Mouse (Mus musculus) limb, embryonic 11.5 days (tissue): ENCODE measurements around the gene Ugt1a8. TPM values are rescaled to one million over a fixed set of nuclear protein-coding genes. Genes with fewer than 3 reads are reported as not detected.
A peak's percentile ranks its signal among the peaks of the same experiment; 100 is the strongest.

Experiments used
- ATAC-seq: fragments of 200-750 bp; cut with Nextera tagmentation; 2 replicates; pipeline ENCODE4 v1.8.0; 2017; ENCODE audit warnings: low read depth; ENCODE audit not compliant: insufficient number of reproducible peaks, low FRiP score, low TSS enrichment
- DNase-seq: peaks from one replicate; pipeline ENCODE4 v3.0.0-alpha.2; 2015; ENCODE audit warnings: low spot score
- H3K27ac ChIP-seq: fragments of 300-500 bp; sonication (generic); replicated peaks from 2 replicates; pipeline ENCODE4 v1.5.1; 2014; ENCODE audit warnings: low read depth, mild to moderate bottlenecking, low read length
- H3K27me3 ChIP-seq: fragments of 300-500 bp; sonication (generic); 2 replicates; pipeline ENCODE4 v1.6.1; 2014; ENCODE audit warnings: mild to moderate bottlenecking, low read length, mixed read lengths; ENCODE audit not compliant: control insufficient read depth, insufficient read depth
- H3K36me3 ChIP-seq: fragments of 300-500 bp; sonication (generic); 2 replicates; pipeline ENCODE4 v1.6.1; 2014; ENCODE audit warnings: mild to moderate bottlenecking, low read length, moderate library complexity, mixed read lengths; ENCODE audit not compliant: control insufficient read depth, insufficient read depth
- H3K4me1 ChIP-seq: fragments of 300-500 bp; sonication (generic); 2 replicates; pipeline ENCODE4 v1.6.1; 2014; ENCODE audit warnings: low read length, mixed read lengths; ENCODE audit not compliant: control insufficient read depth, insufficient read depth
- H3K4me2 ChIP-seq: fragments of 300-500 bp; sonication (generic); 2 replicates; pipeline ENCODE4 v1.6.1; 2014; ENCODE audit warnings: low read depth, mild to moderate bottlenecking, moderate library complexity; ENCODE audit not compliant: severe bottlenecking
- H3K4me3 ChIP-seq: fragments of 300-500 bp; sonication (generic); 2 replicates; pipeline ENCODE4 v1.5.1; 2014; ENCODE audit warnings: low read depth, low read length
- H3K9ac ChIP-seq: fragments of 300-500 bp; sonication (generic); 2 replicates; pipeline ENCODE4 v1.6.1; 2014; ENCODE audit warnings: mild to moderate bottlenecking, low read length
- H3K9me3 ChIP-seq: fragments of 300-500 bp; sonication (generic); 2 replicates; pipeline ENCODE4 v1.6.1; 2016; ENCODE audit warnings: low read length; ENCODE audit not compliant: control insufficient read depth
- WGBS: fragments of 180-500 bp; shearing (Covaris S2); extraction: QIAGEN DNeasy Blood & Tissue Kit; methylation state at CpG from one replicate; pipeline ENCODE4 v1.1.7; 2014; 5-methylcytosine and 5-hydroxymethylcytosine counted together
- polyA plus RNA-seq: library from polyadenylated mRNA; unstranded; fragments of >200 nt; fragmentation: Nextera tagmentation; extraction: Ambion mirVana; gene quantifications from 2 replicates; pipeline ENCODE4 v1.2.1, GENCODE M21; 2014

The Ugt1a8 gene
- polyA plus RNA-seq, 1 experiment from 2014 or later: not detected

- ATAC-seq: peak; percentile 4; the same call in 1 of the 2 replicates
- Histone ChIP-seq H3K9ac (no peak overlapping the region), H3K9me3 (peaks cover 57% of the 10 kb centered on the region), H3K27ac (no peak overlapping the region), H3K4me1 (no peaks in the 10 kb centered on the region), H3K27me3 (no peaks in the 10 kb centered on the region), H3K4me2 (no peak overlapping the region), H3K36me3 (peaks cover 58% of the 10 kb centered on the region), H3K4me3 (no peak overlapping the region)
- WGBS: 86% methylated on average over 7 of the region's 7 CpGs
- no peak for DNase-seq
Observed at GRCm38 (mm10) chr1:88261706-88262105, 174.1 kb downstream of the Ugt1a8 start.

- Histone ChIP-seq H3K4me3 (no peak overlapping the region), H3K36me3 (peaks cover 64% of the 10 kb centered on the region), H3K9me3 (peaks cover 53% of the 10 kb centered on the region), H3K4me1 (no peaks in the 10 kb centered on the region), H3K9ac (no peak overlapping the region), H3K27me3 (no peaks in the 10 kb centered on the region), H3K27ac (no peak overlapping the region), H3K4me2 (no peak overlapping the region)
- no peak for DNase-seq
- no peak for ATAC-seq
- WGBS: 88% methylated on average over 4 of the region's 4 CpGs
Observed at GRCm38 (mm10) chr1:88262255-88262654, 174.6 kb downstream of the Ugt1a8 start.

GRCm38 (mm10) chr1:88262961-88263360 is 175.3 kb downstream of the Ugt1a8 start:
- DNase-seq (no peak), ATAC-seq (no peak)
- no peak overlapping the region for H3K9ac ChIP-seq
- H3K9me3 ChIP-seq: peaks cover 48% of the 10 kb centered on the region
- H3K27me3 ChIP-seq: no peaks in the 10 kb centered on the region
- H3K27ac ChIP-seq: no peak overlapping the region
- H3K4me1 ChIP-seq: no peaks in the 10 kb centered on the region
- H3K4me3 ChIP-seq: no peak overlapping the region
- no peak overlapping the region for H3K4me2 ChIP-seq
- H3K36me3 ChIP-seq: peaks cover 71% of the 10 kb centered on the region
- WGBS: 77% methylated on average over 6 of the region's 6 CpGs

GRCm38 (mm10) chr1:88263778-88264177 is 176.2 kb downstream of the Ugt1a8 start:
- WGBS: 92% methylated on average over 5 of the region's 5 CpGs
- ATAC-seq (no peak), DNase-seq (no peak)
- no peak overlapping the region for H3K4me2 ChIP-seq
- H3K4me3 ChIP-seq: no peak overlapping the region
- H3K9ac ChIP-seq: no peak overlapping the region
- H3K9me3 ChIP-seq: peaks cover 44% of the 10 kb centered on the region
- H3K36me3 ChIP-seq: peaks cover 79% of the 10 kb centered on the region
- H3K4me1 ChIP-seq: no peaks in the 10 kb centered on the region
- H3K27ac ChIP-seq: no peak overlapping the region
- no peaks in the 10 kb centered on the region for H3K27me3 ChIP-seq

GRCm38 (mm10) chr1:88264237-88264868 is 176.7 kb downstream of the Ugt1a8 start:
- Histone ChIP-seq H3K4me1 (no peaks in the 10 kb centered on the region), H3K4me3 (no peak overlapping the region), H3K9me3 (peaks cover 44% of the 10 kb centered on the region), H3K4me2 (no peak overlapping the region), H3K27ac (no peak overlapping the region), H3K9ac (no peak overlapping the region), H3K36me3 (peaks cover 85% of the 10 kb centered on the region), H3K27me3 (no peaks in the 10 kb centered on the region)
- WGBS: 88% methylated on average over 7 of the region's 7 CpGs
- DNase-seq (no peak), ATAC-seq (no peak)

DNA sequence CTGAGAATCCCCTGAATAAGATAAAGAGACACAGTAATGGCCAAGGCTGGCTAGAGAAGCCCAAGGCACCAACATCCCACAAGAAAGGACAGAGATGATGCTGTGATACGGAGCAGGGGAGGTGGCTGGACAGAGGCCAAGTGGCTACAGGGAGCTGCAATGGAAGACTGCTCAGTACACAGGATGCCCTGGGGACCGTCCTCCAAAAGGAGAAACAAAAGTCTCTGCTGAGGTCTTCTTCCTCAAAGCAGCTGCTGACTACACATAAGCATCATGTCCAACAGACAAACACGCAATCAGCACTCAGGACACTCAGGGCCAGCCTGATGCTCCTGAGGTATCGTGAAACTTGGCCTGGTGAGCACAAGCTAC is 177.2 kb downstream of the Ugt1a8 start:
- Histone ChIP-seq H3K9ac (no peak overlapping the region), H3K27ac (no peak overlapping the region), H3K9me3 (peaks cover 39% of the 10 kb centered on the region), H3K27me3 (no peaks in the 10 kb centered on the region), H3K4me3 (no peak overlapping the region), H3K4me1 (no peaks in the 10 kb centered on the region), H3K36me3 (peaks cover 90% of the 10 kb centered on the region), H3K4me2 (no peak overlapping the region)
- no peak for DNase-seq
- 82% methylated on average over 4 of the region's 4 CpGs for WGBS
- no peak for ATAC-seq

GRCm38 (mm10) chr1:88266123-88266522 is 178.5 kb downstream of the Ugt1a8 start:
- no peak for ATAC-seq
- Histone ChIP-seq H3K4me3 (no peak overlapping the region), H3K27me3 (no peaks in the 10 kb centered on the region), H3K4me1 (no peaks in the 10 kb centered on the region), H3K9me3 (peaks cover 32% of the 10 kb centered on the region), H3K36me3 (peaks cover 86% of the 10 kb centered on the region), H3K4me2 (no peak overlapping the region), H3K9ac (no peak overlapping the region), H3K27ac (no peak overlapping the region)
- no peak for DNase-seq
- WGBS: 89% methylated on average over 13 of the region's 13 CpGs

- DNase-seq: no peak
- no peak overlapping the region for H3K9ac ChIP-seq
- no peaks in the 10 kb centered on the region for H3K27me3 ChIP-seq
- ATAC-seq: no peak
- no peak overlapping the region for H3K4me2 ChIP-seq
- H3K27ac ChIP-seq: no peak overlapping the region
- H3K9me3 ChIP-seq: peaks cover 25% of the 10 kb centered on the region
- 92% methylated on average over 6 of the region's 6 CpGs for WGBS
- H3K4me3 ChIP-seq: no peak overlapping the region
- H3K4me1 ChIP-seq: no peaks in the 10 kb centered on the region
- H3K36me3 ChIP-seq: peaks cover 87% of the 10 kb centered on the region
Observed at GRCm38 (mm10) chr1:88267489-88267888, 179.9 kb downstream of the Ugt1a8 start.

DNA sequence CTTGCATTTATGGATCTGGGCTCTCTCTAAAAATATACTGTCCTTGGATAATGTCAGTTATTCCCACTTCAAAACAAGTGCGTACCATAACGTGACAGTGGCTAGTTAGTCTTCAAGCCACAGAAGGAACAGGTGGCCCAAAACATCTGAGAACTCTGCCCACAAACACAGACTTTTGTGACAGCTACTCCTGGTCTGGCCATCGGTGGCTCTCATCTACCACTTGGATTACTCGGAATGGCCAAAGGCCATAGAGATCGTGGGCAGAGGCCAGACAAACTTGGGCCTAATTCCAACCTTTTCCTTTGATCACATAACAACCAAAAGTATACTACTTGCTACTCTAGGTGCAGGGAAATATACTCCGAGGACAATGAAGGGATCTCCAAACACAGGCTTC is 180.5 kb downstream of the Ugt1a8 start:
- peaks cover 86% of the 10 kb centered on the region for H3K36me3 ChIP-seq
- ATAC-seq: no peak
- no peak overlapping the region for H3K4me3 ChIP-seq
- WGBS: 87% methylated on average over 6 of the region's 6 CpGs
- no peak overlapping the region for H3K9ac ChIP-seq
- DNase-seq: no peak
- H3K27ac ChIP-seq: no peak overlapping the region
- H3K4me2 ChIP-seq: no peak overlapping the region
- H3K4me1 ChIP-seq: no peaks in the 10 kb centered on the region
- no peaks in the 10 kb centered on the region for H3K27me3 ChIP-seq
- H3K9me3 ChIP-seq: peaks cover 20% of the 10 kb centered on the region
